Mouse (Mus musculus) heart, embryonic 13.5 days (tissue): ENCODE data around the gene Xrcc1. TPM values are rescaled to one million over a fixed set of nuclear protein-coding genes. Genes with fewer than 3 reads are reported as not detected.
"Not testable (repeated sequence)": the region's sequence is repeated elsewhere in the genome, so short reads cannot be mapped to it uniquely, and the experiment has no call there.

Experiments used
- ATAC-seq: fragments of 200-750 bp; cut with Nextera tagmentation; 2 replicates; pipeline ENCODE4 v1.8.0; 2017; ENCODE audit warnings: moderate TSS enrichment; ENCODE audit not compliant: insufficient number of reproducible peaks, low FRiP score, low TSS enrichment; ENCODE audit errors: extremely low read depth
- H3K27ac ChIP-seq: fragments of 300-500 bp; sonication (generic); replicated peaks from 2 replicates; pipeline ENCODE4 v1.5.1; 2015; ENCODE audit warnings: moderate library complexity, mild to moderate bottlenecking, inconsistent platforms
- H3K27me3 ChIP-seq: fragments of 300-500 bp; sonication (generic); replicated peaks from 2 replicates; pipeline ENCODE4 v1.6.1; 2015; ENCODE audit warnings: mild to moderate bottlenecking, inconsistent platforms
- H3K36me3 ChIP-seq: fragments of 300-500 bp; sonication (generic); 2 replicates; pipeline ENCODE4 v1.6.1; 2015; ENCODE audit warnings: mild to moderate bottlenecking, inconsistent platforms
- H3K4me1 ChIP-seq: fragments of 300-500 bp; sonication (generic); 2 replicates; pipeline ENCODE4 v1.6.1; 2015; ENCODE audit warnings: inconsistent platforms
- H3K4me2 ChIP-seq: fragments of 300-500 bp; sonication (generic); 2 replicates; pipeline ENCODE4 v1.6.1; 2015; ENCODE audit warnings: inconsistent platforms, mild to moderate bottlenecking, moderate library complexity
- H3K4me3 ChIP-seq: fragments of 300-500 bp; sonication (generic); 2 replicates; pipeline ENCODE4 v1.5.1; 2015; ENCODE audit warnings: moderate library complexity, mild to moderate bottlenecking, inconsistent platforms
- H3K9ac ChIP-seq: fragments of 300-500 bp; sonication (generic); 2 replicates; pipeline ENCODE4 v1.6.1; 2015; ENCODE audit warnings: inconsistent platforms, mild to moderate bottlenecking, moderate library complexity
- H3K9me3 ChIP-seq: fragments of 300-500 bp; sonication (generic); 2 replicates; pipeline ENCODE4 v1.6.1; 2016; ENCODE audit warnings: inconsistent platforms
- WGBS: fragments of 180-500 bp; shearing (Covaris S2); methylation state at CpG from one replicate; pipeline ENCODE4 v1.1.7; 2015; ENCODE audit warnings: mixed read lengths; 5-methylcytosine and 5-hydroxymethylcytosine counted together
- polyA plus RNA-seq: library from polyadenylated mRNA; unstranded; fragments of >200 nt; fragmentation: Nextera tagmentation; extraction: Ambion mirVana; gene quantifications from 2 replicates; pipeline ENCODE4 v1.2.1, GENCODE M21; 2015

Xrcc1 gene
- polyA plus RNA-seq, 1 experiment from 2014 or later, result 72.9 TPM

DNA sequence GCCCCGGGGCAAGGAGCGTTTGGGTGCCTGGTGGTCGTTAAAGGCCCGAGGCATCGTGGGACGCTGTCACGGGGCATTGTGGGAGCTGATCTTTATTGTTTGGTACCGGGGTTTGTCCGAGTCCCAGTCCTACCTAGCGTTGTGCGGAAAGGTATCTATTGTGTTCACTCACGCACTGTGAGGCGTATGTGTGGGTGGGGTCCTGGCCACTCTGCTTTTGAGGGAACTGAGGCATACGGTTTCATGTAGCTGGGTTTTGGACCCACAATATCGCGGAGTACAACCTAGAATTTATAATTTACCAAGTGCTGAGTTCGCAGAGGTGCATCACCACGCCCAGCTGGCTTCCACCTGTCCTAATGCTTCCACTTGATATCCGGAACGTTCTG is 38.4 kb upstream of the Xrcc1 start:
- Histone ChIP-seq H3K4me3 (peak overlapping the region; percentile 76), H3K9ac (peak overlapping the region; percentile 95), H3K36me3 (peaks cover 3% of the 10 kb centered on the region), H3K4me1 (peaks cover 37% of the 10 kb centered on the region), H3K27ac (peak overlapping the region; percentile 99), H3K4me2 (peak overlapping the region; percentile 88), H3K9me3 (no peaks in the 10 kb centered on the region), H3K27me3 (peaks cover 17% of the 10 kb centered on the region)
- 2% methylated on average over 20 of the region's 20 CpGs for WGBS
- no peak for ATAC-seq

- WGBS, result 88% methylated on average over 7 of the region's 7 CpGs
- Histone ChIP-seq H3K4me3 (no peak within 1 kb of the TSS), H3K9me3 (no peaks in the 10 kb centered on the region), H3K4me1 (peaks cover 11% of the 10 kb centered on the region), H3K27me3 (no peaks in the 10 kb centered on the region), H3K9ac (no peak within 1 kb of the TSS), H3K36me3 (peaks cover 26% of the 10 kb centered on the region), H3K4me2 (no peak within 1 kb of the TSS), H3K27ac (no peak within 1 kb of the TSS)
- ATAC-seq, result no peak
Observed at GRCm38 (mm10) chr7:24512355-24512754, 33.7 kb upstream of the Xrcc1 start, which contains the start of gene AC161166.1. TSS of gene AC161166.1 (minus strand) at chr7:24512455.

DNA sequence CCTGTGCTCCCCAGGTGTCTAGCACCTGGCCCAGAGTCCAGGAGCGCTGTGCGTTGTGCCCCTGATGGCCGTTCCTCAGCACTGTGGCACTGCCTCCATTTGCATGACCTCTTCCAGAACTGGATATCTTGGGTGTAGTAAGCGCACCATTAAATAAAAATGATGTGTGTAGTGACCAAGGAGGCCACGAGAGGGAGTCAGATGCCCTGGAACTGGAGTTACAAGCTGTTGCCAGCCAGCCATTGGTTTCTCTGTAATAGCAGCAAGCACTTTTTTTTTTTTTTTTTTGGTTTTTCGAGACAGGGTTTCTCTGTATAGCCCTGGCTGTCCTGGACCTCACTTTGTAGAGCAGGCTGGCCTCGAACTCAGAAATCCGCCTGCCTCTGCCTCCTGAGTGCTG is 29.8 kb upstream of the Xrcc1 start:
- H3K9ac ChIP-seq, H3K9me3 ChIP-seq, H3K4me1 ChIP-seq, ATAC-seq, H3K27me3 ChIP-seq, H3K27ac ChIP-seq, H3K4me2 ChIP-seq, H3K4me3 ChIP-seq: not testable (repeated sequence)
- peaks cover 23% of the 10 kb centered on the region for H3K36me3 ChIP-seq
- 60% methylated on average over 8 of the region's 8 CpGs for WGBS

GRCm38 (mm10) chr7:24517077-24517476 is 29.0 kb upstream of the Xrcc1 start:
- Histone ChIP-seq H3K4me3 (no peak overlapping the region), H3K9me3 (no peaks in the 10 kb centered on the region), H3K4me1 (no peaks in the 10 kb centered on the region), H3K27ac (no peak overlapping the region), H3K27me3 (no peaks in the 10 kb centered on the region), H3K36me3 (peaks cover 23% of the 10 kb centered on the region), H3K9ac (no peak overlapping the region), H3K4me2 (no peak overlapping the region)
- no peak for ATAC-seq
- WGBS, result 50% methylated on average over 5 of the region's 5 CpGs

GRCm38 (mm10) chr7:24517654-24518053 is 28.4 kb upstream of the Xrcc1 start:
- no peak overlapping the region for H3K4me2 ChIP-seq
- no peak overlapping the region for H3K9ac ChIP-seq
- no peaks in the 10 kb centered on the region for H3K27me3 ChIP-seq
- no peaks in the 10 kb centered on the region for H3K4me1 ChIP-seq
- no peak for ATAC-seq
- no peaks in the 10 kb centered on the region for H3K9me3 ChIP-seq
- no peak overlapping the region for H3K27ac ChIP-seq
- no peak overlapping the region for H3K4me3 ChIP-seq
- peaks cover 23% of the 10 kb centered on the region for H3K36me3 ChIP-seq
- WGBS, result 58% methylated on average over 6 of the region's 6 CpGs

GRCm38 (mm10) chr7:24519130-24519529 is 27.0 kb upstream of the Xrcc1 start:
- H3K4me2 ChIP-seq, result no peak overlapping the region
- 59% methylated on average over 3 of the region's 3 CpGs for WGBS

DNA sequence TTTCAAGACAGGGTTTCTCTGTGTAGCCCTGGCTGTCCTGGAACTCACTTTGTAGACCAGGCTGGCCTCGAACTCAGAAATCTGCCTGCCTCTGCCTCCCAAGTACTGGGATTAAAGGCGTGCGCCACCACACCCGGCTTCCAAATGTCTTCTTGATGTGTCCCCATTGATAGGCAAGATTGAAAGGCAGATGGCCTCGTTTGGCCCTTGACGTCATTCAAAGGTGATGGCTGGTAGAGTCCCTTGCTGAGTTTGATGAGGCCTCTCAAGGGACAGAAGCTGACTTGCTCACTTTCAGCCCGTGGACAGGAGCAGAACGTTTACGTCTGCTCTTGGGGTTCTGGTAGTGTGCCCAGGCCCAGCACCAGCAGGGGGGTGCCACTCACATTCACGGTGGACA is 26.0 kb upstream of the Xrcc1 start:
- not testable (repeated sequence) for H3K9ac ChIP-seq, ATAC-seq, H3K27me3 ChIP-seq, H3K4me1 ChIP-seq, H3K4me3 ChIP-seq, H3K4me2 ChIP-seq, H3K27ac ChIP-seq, H3K9me3 ChIP-seq
- peaks cover 19% of the 10 kb centered on the region for H3K36me3 ChIP-seq
- 78% methylated on average over 10 of the region's 10 CpGs for WGBS

More at GRCm38 (mm10) chr7:24519130-24519529, 27.0 kb upstream of the Xrcc1 start:
- Histone ChIP-seq H3K4me3 (no peak overlapping the region), H3K4me1 (no peaks in the 10 kb centered on the region), H3K36me3 (peaks cover 23% of the 10 kb centered on the region), H3K27ac (no peak overlapping the region), H3K9me3 (no peaks in the 10 kb centered on the region), H3K27me3 (peaks cover 3% of the 10 kb centered on the region; the same call in 1 of the 2 replicates), H3K9ac (no peak overlapping the region)
- ATAC-seq, result no peak

- peaks cover 3% of the 10 kb centered on the region; the same call in 1 of the 2 replicates for H3K27me3 ChIP-seq
- no peak overlapping the region for H3K4me2 ChIP-seq
- 47% methylated on average over 5 of the region's 5 CpGs for WGBS
- H3K36me3 ChIP-seq, result no peaks in the 10 kb centered on the region
- no peak overlapping the region for H3K9ac ChIP-seq
- no peak overlapping the region for H3K27ac ChIP-seq
- no peak overlapping the region for H3K4me3 ChIP-seq
- H3K4me1 ChIP-seq, result no peaks in the 10 kb centered on the region
- no peak for ATAC-seq
- no peaks in the 10 kb centered on the region for H3K9me3 ChIP-seq
Observed at GRCm38 (mm10) chr7:24522805-24523204, 23.3 kb upstream of the Xrcc1 start.

GRCm38 (mm10) chr7:24523723-24524122 is 22.4 kb upstream of the Xrcc1 start:
- H3K36me3 ChIP-seq, result no peaks in the 10 kb centered on the region
- H3K4me2 ChIP-seq, result no peak overlapping the region
- WGBS, result 81% methylated on average over 6 of the region's 6 CpGs
- H3K9me3 ChIP-seq, result no peaks in the 10 kb centered on the region
- H3K27ac ChIP-seq, result no peak overlapping the region
- no peaks in the 10 kb centered on the region for H3K4me1 ChIP-seq
- no peak overlapping the region for H3K4me3 ChIP-seq
- ATAC-seq, result no peak
- peaks cover 3% of the 10 kb centered on the region; the same call in 1 of the 2 replicates for H3K27me3 ChIP-seq
- no peak overlapping the region for H3K9ac ChIP-seq

- Histone ChIP-seq H3K27ac (no peak overlapping the region), H3K9ac (no peak overlapping the region), H3K4me3 (no peak overlapping the region), H3K4me2 (no peak overlapping the region), H3K36me3 (no peaks in the 10 kb centered on the region), H3K9me3 (no peaks in the 10 kb centered on the region), H3K4me1 (peaks cover 6% of the 10 kb centered on the region), H3K27me3 (peaks cover 3% of the 10 kb centered on the region; the same call in 1 of the 2 replicates)
- ATAC-seq, result no peak
- 68% methylated on average over 6 of the region's 6 CpGs for WGBS
Observed at GRCm38 (mm10) chr7:24524978-24525377, 21.1 kb upstream of the Xrcc1 start.

- H3K27ac ChIP-seq, result no peak overlapping the region
- H3K9me3 ChIP-seq, result no peaks in the 10 kb centered on the region
- no peak overlapping the region for H3K4me2 ChIP-seq
- ATAC-seq, result no peak
- H3K36me3 ChIP-seq, result no peaks in the 10 kb centered on the region
- WGBS, result 80% methylated on average over 12 of the region's 12 CpGs
- peaks cover 6% of the 10 kb centered on the region for H3K4me1 ChIP-seq
- H3K9ac ChIP-seq, result no peak overlapping the region
- H3K4me3 ChIP-seq, result no peak overlapping the region
- H3K27me3 ChIP-seq, result peaks cover 3% of the 10 kb centered on the region; the same call in 1 of the 2 replicates
Observed at GRCm38 (mm10) chr7:24525686-24526420, 20.2 kb upstream of the Xrcc1 start.

- H3K27me3 ChIP-seq, result peaks cover 10% of the 10 kb centered on the region
- ATAC-seq, result no peak
- peaks cover 19% of the 10 kb centered on the region for H3K4me1 ChIP-seq
- no peak overlapping the region for H3K4me2 ChIP-seq
- no peaks in the 10 kb centered on the region for H3K9me3 ChIP-seq
- WGBS, result 88% methylated on average over 11 of the region's 11 CpGs
- no peak overlapping the region for H3K27ac ChIP-seq
- peaks cover 17% of the 10 kb centered on the region for H3K36me3 ChIP-seq
- H3K9ac ChIP-seq, result no peak overlapping the region
- 0 out of 2 replicates have a peak overlapping the region, but pooled peaks have one; percentile 62 for H3K4me3 ChIP-seq
Observed at GRCm38 (mm10) chr7:24528861-24529260, 17.2 kb upstream of the Xrcc1 start.
